Mouse (Mus musculus) stomach, embryonic 16.5 days (tissue): ENCODE data around the gene Mettl23. TPM values are rescaled to one million over a fixed set of nuclear protein-coding genes. Genes with fewer than 3 reads are reported as not detected.
A peak's percentile ranks its signal among the peaks of the same experiment; 100 is the strongest.

Experiments used
- ATAC-seq: fragments of 200-750 bp; cut with Nextera tagmentation; 2 replicates; pipeline ENCODE4 v1.8.0; 2017; ENCODE audit warnings: moderate number of reproducible peaks, moderate TSS enrichment; ENCODE audit not compliant: insufficient read depth, low FRiP score
- H3K27ac ChIP-seq: fragments of 300-500 bp; sonication (generic); 2 replicates; pipeline ENCODE4 v1.5.1; 2014; ENCODE audit warnings: low read length
- H3K27me3 ChIP-seq: fragments of 300-500 bp; sonication (generic); 2 replicates; pipeline ENCODE4 v1.6.1; 2014; ENCODE audit warnings: low read length, control low read depth, mixed read lengths; ENCODE audit not compliant: control insufficient read depth, insufficient read depth
- H3K36me3 ChIP-seq: fragments of 300-500 bp; sonication (generic); 2 replicates; pipeline ENCODE4 v1.6.1; 2014; ENCODE audit warnings: low read length; ENCODE audit not compliant: control insufficient read depth, insufficient read depth
- H3K4me1 ChIP-seq: fragments of 300-500 bp; sonication (generic); 2 replicates; pipeline ENCODE4 v1.6.1; 2014; ENCODE audit warnings: low read length, control low read depth, mixed read lengths; ENCODE audit not compliant: control insufficient read depth, insufficient read depth
- H3K4me2 ChIP-seq: fragments of 300-500 bp; sonication (generic); 2 replicates; pipeline ENCODE4 v1.6.1; 2014; ENCODE audit warnings: low read depth, low read length, mixed read lengths
- H3K4me3 ChIP-seq: fragments of 300-500 bp; sonication (generic); replicated peaks from 2 replicates; pipeline ENCODE4 v1.5.1; 2014; ENCODE audit warnings: mild to moderate bottlenecking, low read length
- H3K9ac ChIP-seq: fragments of 300-500 bp; sonication (generic); 2 replicates; pipeline ENCODE4 v1.6.1; 2014; ENCODE audit warnings: low read length
- H3K9me3 ChIP-seq: fragments of 300-500 bp; sonication (generic); replicated peaks from 2 replicates; pipeline ENCODE4 v1.6.1; 2016; ENCODE audit warnings: low read length, control low read depth; ENCODE audit not compliant: control insufficient read depth
- WGBS: fragments of 180-500 bp; shearing (Covaris S2); extraction: QIAGEN DNeasy Blood & Tissue Kit; methylation state at CpG from one replicate; pipeline ENCODE4 v1.1.7; 2014; 5-methylcytosine and 5-hydroxymethylcytosine counted together
- polyA plus RNA-seq: library from polyadenylated mRNA; unstranded; fragments of >200 nt; fragmentation: Nextera tagmentation; extraction: Ambion mirVana; gene quantifications from 2 replicates; pipeline ENCODE4 v1.2.1, GENCODE M21; 2015

The Mettl23 gene
- polyA plus RNA-seq, 1 experiment from 2014 or later = 58.9 TPM

DNA sequence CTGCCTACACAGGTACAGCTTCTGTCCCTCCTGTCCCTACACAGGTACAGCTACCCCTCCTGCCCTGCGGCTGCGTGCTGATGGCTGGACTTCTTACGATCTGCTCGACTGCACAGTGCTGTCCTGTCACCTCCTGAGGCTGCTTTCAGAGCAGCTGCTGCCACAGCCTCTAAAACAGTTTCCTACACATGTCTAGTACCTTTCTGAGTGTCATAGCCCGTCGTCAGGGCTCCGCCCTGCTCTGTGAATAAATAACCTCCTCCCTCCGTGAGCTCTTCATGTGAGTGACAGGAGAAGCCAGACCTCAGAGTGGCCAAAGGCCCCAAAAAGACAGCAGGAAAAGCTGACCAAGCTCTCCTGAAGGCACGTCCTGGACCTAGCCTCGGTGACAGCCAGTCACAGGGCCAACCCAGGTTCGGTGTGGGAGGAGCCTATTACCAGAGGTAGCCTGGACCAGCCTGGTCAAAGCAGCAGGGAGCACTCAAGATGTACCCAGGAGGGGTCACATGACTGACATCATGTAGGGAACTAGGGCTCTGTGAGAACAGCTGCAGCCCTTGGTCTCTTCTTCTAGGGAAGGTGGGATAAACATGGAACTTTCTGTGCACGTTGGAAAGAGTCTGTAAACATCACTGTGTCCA is 23.0 kb downstream of the Mettl23 start:
- Histone ChIP-seq H3K4me2 (no peak overlapping the region), H3K9ac (no peak overlapping the region), H3K27me3 (no peaks in the 10 kb centered on the region), H3K4me1 (no peaks in the 10 kb centered on the region), H3K36me3 (peaks cover 30% of the 10 kb centered on the region), H3K4me3 (no peak overlapping the region), H3K9me3 (no peaks in the 10 kb centered on the region), H3K27ac (no peak overlapping the region)
- 69% methylated on average over 12 of the region's 12 CpGs for WGBS
- no peak for ATAC-seq

GRCm38 (mm10) chr11:116868129-116868528 is 25.1 kb downstream of the Mettl23 start:
- Histone ChIP-seq H3K36me3 (peaks cover 18% of the 10 kb centered on the region), H3K9ac (no peak overlapping the region), H3K27ac (no peak overlapping the region), H3K4me3 (no peak overlapping the region), H3K4me2 (no peak overlapping the region), H3K27me3 (no peaks in the 10 kb centered on the region), H3K9me3 (no peaks in the 10 kb centered on the region), H3K4me1 (no peaks in the 10 kb centered on the region)
- no peak for ATAC-seq
- WGBS = 81% methylated on average over 3 of the region's 3 CpGs

- no peaks in the 10 kb centered on the region for H3K4me1 ChIP-seq
- H3K27ac ChIP-seq = peak overlapping the region; percentile 66; the same call in 1 of the 2 replicates
- H3K4me2 ChIP-seq = no peak overlapping the region
- peak; percentile 62; the same call in 1 of the 2 replicates for ATAC-seq
- no peaks in the 10 kb centered on the region for H3K27me3 ChIP-seq
- no peak overlapping the region; the same call in 1 of the 2 replicates for H3K9ac ChIP-seq
- H3K4me3 ChIP-seq = no peak overlapping the region
- peaks cover 28% of the 10 kb centered on the region for H3K36me3 ChIP-seq
- WGBS = 76% methylated on average over 8 of the region's 8 CpGs
- H3K9me3 ChIP-seq = no peaks in the 10 kb centered on the region
Measured at GRCm38 (mm10) chr11:116869223-116869622, 26.1 kb downstream of the Mettl23 start.

DNA sequence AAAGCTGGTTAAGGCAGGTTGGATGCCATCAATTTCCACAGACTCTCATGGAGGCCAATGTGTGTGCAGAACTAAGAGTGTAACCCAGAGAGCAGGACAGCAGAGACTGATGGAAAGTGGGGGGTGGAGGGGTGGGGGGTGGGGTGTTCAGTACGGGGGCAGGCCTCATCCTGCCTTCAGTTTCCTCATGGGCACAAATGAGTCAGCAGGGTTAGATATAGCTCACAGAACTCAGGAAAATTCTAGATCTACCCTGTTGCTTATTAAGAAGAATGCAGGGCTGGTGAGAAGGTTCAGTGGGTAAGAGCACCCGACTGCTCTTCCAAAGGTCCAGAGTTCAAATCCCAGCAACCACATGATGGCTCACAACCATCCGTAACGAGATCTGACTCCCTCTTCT is 26.6 kb downstream of the Mettl23 start:
- Histone ChIP-seq H3K27ac (peak overlapping the region; percentile 66; the same call in 1 of the 2 replicates), H3K36me3 (peaks cover 28% of the 10 kb centered on the region), H3K27me3 (no peaks in the 10 kb centered on the region), H3K9me3 (no peaks in the 10 kb centered on the region), H3K4me1 (no peaks in the 10 kb centered on the region), H3K9ac (no peak overlapping the region), H3K4me3 (no peak overlapping the region), H3K4me2 (no peak overlapping the region)
- WGBS = 78% methylated on average over 4 of the region's 4 CpGs
- ATAC-seq = no peak

DNA sequence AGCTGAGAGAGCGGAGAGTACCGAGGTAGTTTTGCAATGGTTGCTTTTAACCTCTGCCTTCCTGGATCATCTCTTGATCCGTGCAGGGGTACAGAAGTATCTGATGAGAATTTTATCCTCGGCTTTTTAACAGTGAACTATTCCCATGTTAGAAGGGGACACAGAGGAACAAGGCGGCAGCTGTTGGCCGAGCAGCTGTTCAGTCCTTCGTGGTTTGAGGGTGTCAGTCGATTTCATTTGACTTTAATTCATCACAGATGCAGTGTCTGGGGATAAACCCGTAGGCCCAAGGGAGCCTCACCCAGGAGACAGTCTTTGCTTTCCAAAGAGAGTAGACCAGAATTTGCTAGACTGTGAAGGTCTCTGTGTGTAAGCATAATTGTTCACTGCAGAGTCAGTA is 28.5 kb downstream of the Mettl23 start:
- ATAC-seq = no peak
- 87% methylated on average over 9 of the region's 9 CpGs for WGBS
- Histone ChIP-seq H3K36me3 (peaks cover 21% of the 10 kb centered on the region; the same call in 1 of the 2 replicates), H3K27ac (no peak overlapping the region), H3K4me1 (no peaks in the 10 kb centered on the region), H3K4me2 (no peak overlapping the region), H3K27me3 (no peaks in the 10 kb centered on the region), H3K9me3 (no peaks in the 10 kb centered on the region), H3K4me3 (no peak overlapping the region), H3K9ac (no peak overlapping the region)

DNA sequence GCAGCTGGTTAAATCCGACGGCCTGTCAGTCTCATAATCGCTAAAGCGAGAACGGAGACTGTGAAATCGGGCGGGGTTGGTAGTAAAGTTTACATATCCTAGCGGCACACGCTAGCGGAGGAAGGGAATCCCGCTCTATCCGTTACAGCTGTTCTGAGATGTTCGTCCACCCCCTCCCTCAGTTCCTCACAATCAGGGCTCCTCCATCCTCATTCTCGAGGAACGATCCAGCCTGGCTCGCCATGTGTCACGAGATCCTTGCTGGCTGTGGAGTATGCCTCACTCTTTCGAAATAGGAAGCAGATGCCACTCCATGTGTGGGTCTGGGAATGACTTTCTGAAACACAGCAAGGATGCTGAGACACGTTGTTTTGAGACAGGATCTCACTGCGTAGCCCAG is 30.9 kb downstream of the Mettl23 start:
- Histone ChIP-seq H3K4me2 (no peak overlapping the region), H3K27ac (no peak overlapping the region), H3K4me3 (no peak overlapping the region), H3K4me1 (no peaks in the 10 kb centered on the region), H3K9me3 (no peaks in the 10 kb centered on the region), H3K9ac (no peak overlapping the region), H3K27me3 (no peaks in the 10 kb centered on the region), H3K36me3 (peaks cover 15% of the 10 kb centered on the region; the same call in 1 of the 2 replicates)
- no peak for ATAC-seq
- 82% methylated on average over 20 of the region's 20 CpGs for WGBS

- 77% methylated on average over 8 of the region's 8 CpGs for WGBS
- Histone ChIP-seq H3K4me1 (no peaks in the 10 kb centered on the region), H3K9ac (no peak overlapping the region), H3K27ac (no peak overlapping the region), H3K27me3 (no peaks in the 10 kb centered on the region), H3K4me2 (no peak overlapping the region), H3K9me3 (no peaks in the 10 kb centered on the region), H3K4me3 (no peak overlapping the region), H3K36me3 (peaks cover 7% of the 10 kb centered on the region; the same call in 1 of the 2 replicates)
- peak; percentile 27 for ATAC-seq
Measured at GRCm38 (mm10) chr11:116878454-116878853, 35.4 kb downstream of the Mettl23 start.

GRCm38 (mm10) chr11:116880839-116881238 is 37.8 kb downstream of the Mettl23 start:
- WGBS = 51% methylated on average over 7 of the region's 7 CpGs
- Histone ChIP-seq H3K4me3 (no peak overlapping the region), H3K36me3 (no peaks in the 10 kb centered on the region), H3K9me3 (no peaks in the 10 kb centered on the region), H3K27ac (no peak overlapping the region), H3K4me1 (peaks cover 6% of the 10 kb centered on the region; the same call in 1 of the 2 replicates), H3K9ac (no peak overlapping the region), H3K27me3 (no peaks in the 10 kb centered on the region), H3K4me2 (no peak overlapping the region)
- no peak for ATAC-seq

DNA sequence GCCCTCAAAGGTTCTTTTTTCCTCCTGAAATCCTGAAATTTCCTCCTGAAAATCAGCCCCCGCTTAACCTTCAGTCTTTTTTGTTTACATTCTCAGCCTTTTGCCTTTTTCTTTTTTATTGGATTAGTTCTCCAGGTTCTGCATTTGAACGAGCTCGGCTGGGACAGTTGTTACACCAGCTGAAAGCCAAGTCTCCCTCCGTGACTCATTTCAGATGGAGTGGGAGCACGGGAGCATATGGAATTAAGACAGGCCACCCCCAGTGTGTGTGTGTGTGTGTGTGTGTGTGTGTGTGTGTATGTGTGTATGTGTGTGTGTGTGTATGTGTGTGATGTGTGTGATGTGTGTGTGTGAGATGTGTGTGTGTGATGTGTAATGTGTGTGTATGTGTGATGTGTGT is 38.4 kb downstream of the Mettl23 start:
- Histone ChIP-seq H3K4me1 (peaks cover 6% of the 10 kb centered on the region; the same call in 1 of the 2 replicates), H3K4me3 (no peak overlapping the region), H3K9me3 (no peaks in the 10 kb centered on the region), H3K4me2 (no peak overlapping the region), H3K27ac (no peak overlapping the region), H3K27me3 (no peaks in the 10 kb centered on the region), H3K9ac (no peak overlapping the region), H3K36me3 (no peaks in the 10 kb centered on the region)
- no peak for ATAC-seq
- 36% methylated on average over 5 of the region's 5 CpGs for WGBS
